In the genomic region with DNA sequence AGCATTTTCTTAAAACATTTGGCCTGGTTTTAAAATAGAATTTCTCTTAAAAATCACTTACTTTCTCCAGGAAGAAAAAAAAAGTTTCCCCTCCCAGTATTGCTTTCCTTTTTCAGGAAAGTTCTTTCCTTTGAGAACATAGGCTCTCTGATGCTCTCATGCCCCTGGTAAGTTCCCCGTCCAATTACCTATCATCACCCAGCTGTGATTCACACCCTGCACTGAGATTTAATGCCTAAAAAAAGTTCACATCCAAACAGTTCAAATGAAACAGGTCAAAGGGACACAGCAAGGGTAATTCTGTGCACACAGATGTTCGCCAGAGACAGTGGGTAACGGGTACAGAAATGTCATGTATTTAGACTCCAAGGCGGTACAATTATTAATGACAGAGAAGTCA, we compare ENCODE assay signal across 21 mouse cellular contexts.
A peak's percentile ranks its signal among the peaks of the same experiment; 100 is the strongest.
DNase-seq lines count a peak whose midpoint lies in the region; ATAC-seq lines count a peak whose summit lies in the region.
"Had no signal": no experiment of that assay in that cellular context is flagged by ENCODE, and none has a peak within 500 bp of the region (broad histone marks: within the 10 kb centered on the region; RNA-seq: fewer than 3 reads in every experiment).

No protein-coding gene starts in this region.

- no peak for ATAC-seq in intestine, embryonic 15.5 days
- no peak for ATAC-seq in megakaryocyte, adult 5-6 weeks (ENCODE audit: poor library complexity, severe bottlenecking)
- ATAC-seq: forebrain, embryonic 13.5 days; forebrain, postnatal 0 days had no signal

- H3K4me3 ChIP-seq in intestine, embryonic 15.5 days (replicated peaks), result no peak overlapping the region
- H3K4me3 ChIP-seq: embryonic facial prominence, embryonic 13.5 days; forebrain, embryonic 13.5 days; gastrocnemius, adult 2 months; heart, embryonic 12.5 days; hindbrain, embryonic 15.5 days had no signal

- H3K36me3 ChIP-seq in intestine, embryonic 15.5 days, result no peaks in the 10 kb centered on the region
- H3K36me3 ChIP-seq: embryonic facial prominence, embryonic 13.5 days; heart, embryonic 12.5 days; hindbrain, embryonic 15.5 days had no signal

- WGBS in intestine, embryonic 15.5 days, result 51% methylated on average over 4 of the region's 4 CpGs

- H3K27ac ChIP-seq in intestine, embryonic 15.5 days, result no peak overlapping the region
- H3K27ac ChIP-seq: embryonic facial prominence, embryonic 13.5 days; forebrain, embryonic 13.5 days; gastrocnemius, adult 2 months; hindbrain, embryonic 15.5 days had no signal

- no peaks in the 10 kb centered on the region for H3K4me1 ChIP-seq in intestine, embryonic 15.5 days (replicated peaks)
- H3K4me1 ChIP-seq: embryonic facial prominence, embryonic 13.5 days; forebrain, embryonic 13.5 days; hindbrain, embryonic 15.5 days had no signal

- DNase-seq in embryo, embryonic 10 days (ENCODE audit: low spot score), result peak; percentile 23
- DNase-seq in embryo, embryonic 9.5 days (ENCODE audit: extremely low spot score), result no peak
- peak; percentile 7 for DNase-seq in kidney, adult 9 months
- no peak for DNase-seq in kidney, postnatal 14 days
- DNase-seq in NIH3T3 (ENCODE audit: low read depth), result peak; percentile 63
- peak; percentile 50 for DNase-seq in forelimb bud, embryonic 11.5 days (ENCODE audit: low read depth, low spot score)
- DNase-seq: adrenal gland, adult 2 months; adrenal gland, postnatal 25 days; cerebellum, adult 18-20 months; cerebellum, adult 9-11 months; cerebellum, postnatal 36 days; forebrain, postnatal 0 days; gastrocnemius, adult 2 months; gastrocnemius, postnatal 25 days had no signal

- no peaks in the 10 kb centered on the region for H3K9me3 ChIP-seq in intestine, embryonic 15.5 days
- H3K9me3 ChIP-seq: embryonic facial prominence, embryonic 13.5 days; forebrain, embryonic 13.5 days; heart, embryonic 12.5 days; hindbrain, embryonic 15.5 days had no signal

- no peak overlapping the region for H3K9ac ChIP-seq in intestine, embryonic 15.5 days
- H3K9ac ChIP-seq: embryonic facial prominence, embryonic 13.5 days; forebrain, embryonic 13.5 days; forebrain, postnatal 0 days; heart, embryonic 12.5 days; hindbrain, embryonic 15.5 days had no signal

- no peak overlapping the region for H3K4me2 ChIP-seq in intestine, embryonic 15.5 days (replicated peaks)
- H3K4me2 ChIP-seq: embryonic facial prominence, embryonic 13.5 days; forebrain, embryonic 13.5 days; heart, embryonic 12.5 days; hindbrain, embryonic 15.5 days had no signal

- no peaks in the 10 kb centered on the region for H3K27me3 ChIP-seq in intestine, embryonic 15.5 days (replicated peaks)
- H3K27me3 ChIP-seq: CH12.LX; forebrain, embryonic 13.5 days; heart, embryonic 12.5 days; hindbrain, embryonic 15.5 days had no signal

Comparison
In these comparisons a context has a peak if more than half of its experiments do, and no peak if none do; other contexts are left out.
1. DNase-seq: peak in embryo, embryonic 10 days (single experiment), kidney, adult 9 months (single experiment), NIH3T3 (single experiment) and forelimb bud, embryonic 11.5 days (single experiment); none in embryo, embryonic 9.5 days (single experiment) and kidney, postnatal 14 days (single experiment).